Mouse (Mus musculus) left cerebral cortex, adult 18-20 months (tissue): ENCODE measurements at regions not wholly inside any gene's neighbourhood (a gene's known extent, or its start where the extent isn't known, plus 50 kb on each side); places are given as distances from the start of the nearest gene placed in this dataset.

Source experiments
- DNase-seq, 2 experiments: peaks; one replicate each; pipeline ENCODE4 v3.0.0; 2021 to 2022; ENCODE audit warnings: low spot score in 2 of 2, mixed read lengths in 1 of 2

DNA sequence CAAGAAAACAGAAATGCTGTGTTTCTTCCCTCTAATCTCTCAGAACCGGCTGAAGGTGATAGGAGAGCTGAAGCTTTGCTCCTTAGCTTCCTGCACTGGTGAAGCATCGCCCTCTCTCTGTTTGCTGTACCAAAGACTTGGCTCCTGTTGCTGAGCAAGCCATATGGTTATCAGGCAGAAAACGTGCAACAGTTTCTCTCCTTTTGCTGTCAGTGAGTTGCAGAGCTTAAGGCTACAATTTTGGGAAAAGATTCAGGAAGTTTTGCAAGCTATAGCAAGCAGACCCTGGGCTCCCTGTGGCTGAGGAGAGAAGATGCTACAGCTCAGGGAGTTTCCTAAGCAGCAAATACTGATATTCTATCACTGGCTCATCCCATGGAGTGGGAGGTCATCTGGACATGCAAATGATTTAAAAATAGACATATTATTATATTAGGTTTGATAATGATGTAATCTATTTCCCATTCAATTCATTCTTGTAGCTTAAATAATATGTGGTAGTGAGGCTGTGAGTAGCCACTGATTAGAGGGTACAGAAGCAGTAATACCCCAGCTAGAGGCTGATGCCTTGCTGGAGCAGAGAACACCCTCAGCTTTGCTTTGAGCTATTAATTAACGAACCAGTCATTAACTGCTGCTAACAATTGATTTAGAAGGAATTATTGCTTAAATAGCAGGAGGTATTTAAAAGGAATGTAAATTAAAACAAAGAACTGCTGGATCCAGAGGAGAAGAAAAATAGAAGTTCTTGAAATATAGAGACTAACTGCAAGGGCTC lies 240.1 kb upstream of the Emcn start:
- peak; percentile 37 to 52 for DNase-seq

DNA sequence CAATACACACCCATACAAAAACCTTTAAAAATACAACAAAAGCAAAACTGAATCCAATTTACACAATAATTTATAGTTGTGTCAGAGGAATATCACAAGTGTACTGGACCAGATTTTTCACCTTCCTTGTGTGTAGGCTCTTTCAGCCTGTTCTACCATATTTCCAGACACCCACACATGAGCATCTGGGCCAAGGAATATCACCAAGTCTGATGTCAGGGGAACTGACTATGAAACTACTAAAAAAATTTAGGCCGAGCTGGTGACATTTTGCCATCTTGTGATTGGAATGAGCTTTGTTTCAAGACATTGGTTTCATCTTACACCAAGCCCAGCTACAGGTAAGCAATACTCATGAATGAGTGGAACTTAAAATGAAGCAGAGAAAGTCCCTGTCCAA lies 234.9 kb upstream of the Emcn start:
- DNase-seq = peak; percentile 45 to 52

DNA sequence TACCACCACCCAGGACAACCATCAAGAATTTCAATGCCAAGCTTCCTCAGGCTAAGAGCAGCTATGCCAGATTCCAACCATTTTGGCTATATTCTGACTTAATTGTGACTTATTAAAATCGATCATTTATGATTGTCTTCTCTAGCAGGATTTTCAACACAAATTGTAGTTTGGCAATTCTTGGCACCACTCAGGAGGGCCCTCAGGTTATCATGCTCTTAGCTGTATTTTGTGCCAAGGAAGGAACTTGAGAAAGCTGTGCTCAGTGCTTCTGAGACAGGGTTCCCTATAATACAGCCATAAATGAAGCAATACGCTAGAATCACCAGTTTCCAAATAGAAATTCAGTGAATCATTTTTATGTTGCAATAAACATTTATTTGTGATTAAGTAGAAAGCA lies 232.7 kb upstream of the Emcn start:
- DNase-seq = no peak

DNA sequence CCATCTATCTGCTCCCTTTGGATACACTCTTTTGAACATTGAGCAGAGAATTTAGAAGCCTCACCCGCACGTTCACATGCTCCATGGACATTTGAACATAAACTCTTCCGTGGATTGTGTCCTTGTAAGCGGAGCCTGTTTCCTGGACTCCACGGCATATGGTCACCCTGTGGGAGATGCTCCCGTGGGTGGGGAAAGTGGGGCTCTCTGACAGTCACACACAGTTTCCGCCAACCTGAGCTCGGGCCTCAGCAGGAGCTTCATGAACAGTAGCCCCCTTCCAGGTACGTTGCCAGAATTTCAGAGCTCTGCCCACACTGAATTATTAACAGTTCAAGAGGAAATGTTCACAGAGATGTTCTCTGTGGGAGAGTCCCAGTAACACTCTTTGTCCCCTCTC lies 231.1 kb upstream of the Emcn start:
- DNase-seq = no peak

DNA sequence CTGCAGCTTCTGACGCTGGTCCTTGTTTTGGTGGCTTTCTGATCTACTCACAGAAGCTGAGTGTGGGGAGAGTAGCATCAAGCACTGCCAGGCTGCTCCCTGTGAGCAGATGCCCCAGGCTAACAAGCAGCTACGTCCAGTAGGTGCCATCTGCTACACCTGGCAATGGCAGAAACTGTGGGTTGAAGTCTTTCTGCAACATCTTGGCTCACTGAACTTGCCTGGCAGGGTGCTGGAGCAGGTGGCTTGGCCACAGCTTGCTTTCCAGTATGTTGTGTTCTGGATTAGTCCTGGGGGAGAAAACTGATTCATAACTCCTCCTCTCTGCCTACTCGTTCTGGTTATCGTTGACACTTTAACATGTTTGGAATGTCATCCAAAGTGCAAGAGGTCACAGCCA lies 230.4 kb upstream of the Emcn start:
- DNase-seq = peak; percentile 55 to 58

DNA sequence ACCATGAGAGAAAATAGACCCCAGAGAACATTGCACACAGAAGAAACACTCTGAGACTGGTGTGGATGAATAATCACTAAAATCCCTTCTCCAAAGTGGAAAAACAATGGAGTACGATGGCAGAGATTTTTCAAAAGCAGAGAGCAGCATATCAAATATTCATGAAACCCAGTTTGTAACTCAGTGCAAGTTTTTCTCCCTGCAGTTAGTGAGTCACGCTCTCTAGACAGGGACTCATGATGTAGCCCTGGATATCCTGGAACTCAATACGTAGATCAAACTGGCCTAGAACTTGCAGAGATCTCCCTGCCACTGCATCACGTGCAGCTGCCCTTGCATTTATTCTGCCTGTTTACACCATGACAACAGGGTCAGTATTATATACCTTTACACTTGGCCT lies 210.9 kb upstream of the Emcn start:
- no peak for DNase-seq

DNA sequence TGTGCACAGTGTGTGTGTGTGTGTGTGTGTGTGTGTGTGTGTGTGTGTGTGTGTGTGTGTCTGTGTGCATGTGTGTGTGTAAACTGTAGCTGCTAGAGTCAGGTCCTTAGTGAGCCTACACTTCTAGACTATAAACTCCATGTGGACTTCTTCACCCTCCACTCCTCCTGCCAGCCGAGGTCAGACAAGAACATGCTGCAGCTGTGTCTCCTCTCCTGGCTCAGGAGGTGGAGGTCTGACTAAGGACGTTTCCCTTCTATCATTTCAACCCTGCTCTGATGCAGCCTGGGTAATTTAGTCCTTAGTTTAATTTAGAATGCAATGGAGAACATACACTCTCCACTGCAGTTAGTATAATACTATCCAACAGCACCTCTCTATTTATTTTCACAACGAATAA lies 198.8 kb upstream of the Emcn start:
- no peak for DNase-seq

DNA sequence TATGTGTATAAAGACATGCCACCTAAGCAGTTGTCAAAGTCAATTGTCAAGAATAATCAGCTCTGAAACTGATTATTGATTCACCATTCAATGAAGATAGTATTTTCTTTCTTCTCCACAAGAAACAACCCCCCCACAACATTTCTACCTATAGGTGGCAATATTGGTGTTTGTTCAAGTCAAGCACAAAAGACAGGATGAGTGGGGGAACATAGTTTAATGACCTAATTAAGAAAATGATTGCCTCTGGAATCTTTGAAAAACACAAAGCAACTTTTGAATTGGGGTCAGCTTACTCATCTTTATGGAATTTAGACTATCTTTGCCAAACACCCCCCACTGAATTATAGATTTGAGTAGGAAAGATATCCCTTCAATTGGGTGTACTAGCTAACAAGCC lies 194.8 kb upstream of the Emcn start:
- DNase-seq = no peak

DNA sequence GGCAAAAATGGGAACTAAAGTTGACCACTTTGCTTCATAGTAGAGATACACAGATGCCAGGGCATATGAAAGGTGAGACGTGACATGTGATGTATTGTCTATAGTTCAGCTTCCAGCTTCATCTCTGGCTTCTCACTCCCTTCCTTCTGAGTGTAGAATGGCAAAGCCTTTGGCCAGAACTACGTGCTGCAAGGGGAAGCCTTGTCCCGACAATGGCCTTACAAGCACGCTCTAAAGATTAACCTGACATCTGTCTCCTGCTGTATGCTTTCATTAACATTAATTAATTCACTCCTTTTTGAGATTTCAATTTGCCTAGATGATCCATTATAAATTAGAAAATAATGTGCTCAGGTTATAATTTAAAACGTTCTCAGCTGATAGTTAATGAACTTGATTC lies 193.5 kb upstream of the Emcn start:
- no peak for DNase-seq

DNA sequence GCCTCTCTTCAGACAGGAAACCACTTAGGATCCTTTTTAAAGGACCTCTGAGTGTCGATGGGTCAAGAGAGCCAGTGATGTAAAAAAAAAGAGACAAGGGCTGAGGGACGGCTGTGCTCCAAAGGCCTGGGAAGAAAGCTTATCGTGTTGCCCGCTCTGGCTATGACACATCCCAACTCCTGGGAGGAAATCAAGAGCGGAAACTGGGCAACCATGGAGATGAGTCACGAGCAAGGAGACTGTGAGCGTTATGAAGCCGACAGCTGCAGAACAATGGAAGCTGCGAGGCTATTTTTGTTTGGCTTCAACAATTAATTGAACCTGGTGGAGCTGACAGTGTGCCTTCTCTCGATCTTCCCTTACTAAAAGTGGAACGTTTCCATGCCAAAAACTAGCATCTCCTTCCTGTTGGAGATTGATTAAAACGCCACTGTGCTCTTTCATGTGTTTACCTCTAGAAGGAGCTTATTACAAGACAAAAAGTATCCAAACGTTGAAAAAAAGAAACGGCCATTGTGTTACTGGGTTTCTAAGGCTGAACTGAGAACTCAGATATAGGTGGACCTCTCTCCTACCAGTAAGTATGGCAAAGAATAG lies 190.4 kb upstream of the Emcn start:
- peak; percentile 31 to 33 for DNase-seq

DNA sequence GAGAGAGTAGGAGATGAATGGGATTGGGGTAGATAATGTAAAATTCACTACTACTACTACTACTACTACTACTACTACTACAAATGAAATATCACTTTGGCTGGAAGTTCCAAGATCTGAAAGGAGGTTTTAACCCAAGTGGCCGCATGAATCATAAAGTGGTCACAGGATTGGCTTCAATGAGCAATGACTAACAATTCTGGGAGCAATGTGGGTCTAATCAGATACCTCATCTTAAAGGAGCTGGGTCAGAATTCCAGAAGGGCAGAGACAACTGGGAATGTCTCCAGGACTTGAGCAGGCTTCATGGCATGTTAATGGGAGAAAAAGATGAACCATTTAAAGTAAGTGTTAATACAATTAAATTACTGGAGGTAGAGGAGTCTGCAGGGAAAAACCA lies 189.4 kb upstream of the Emcn start:
- DNase-seq = no peak

DNA sequence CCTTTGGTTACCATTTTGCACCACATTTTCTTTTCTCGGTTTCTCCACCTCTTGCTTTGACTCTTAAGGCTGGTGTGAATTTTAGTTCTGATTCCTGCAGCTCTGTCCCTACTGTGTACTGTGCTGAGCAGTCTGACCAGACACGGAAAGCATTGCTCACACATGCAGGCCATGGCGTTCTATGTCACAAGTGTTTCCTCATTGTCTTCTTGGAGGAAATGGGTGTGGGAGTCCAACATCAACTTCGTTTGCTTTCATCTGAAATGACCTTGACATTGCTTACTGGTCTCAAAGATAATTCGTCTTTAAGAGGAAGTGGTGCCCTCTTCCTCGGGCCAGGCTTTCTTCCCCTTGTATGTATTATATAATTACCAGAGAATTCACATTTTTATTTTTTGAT lies 187.6 kb upstream of the Emcn start:
- DNase-seq = no peak

DNA sequence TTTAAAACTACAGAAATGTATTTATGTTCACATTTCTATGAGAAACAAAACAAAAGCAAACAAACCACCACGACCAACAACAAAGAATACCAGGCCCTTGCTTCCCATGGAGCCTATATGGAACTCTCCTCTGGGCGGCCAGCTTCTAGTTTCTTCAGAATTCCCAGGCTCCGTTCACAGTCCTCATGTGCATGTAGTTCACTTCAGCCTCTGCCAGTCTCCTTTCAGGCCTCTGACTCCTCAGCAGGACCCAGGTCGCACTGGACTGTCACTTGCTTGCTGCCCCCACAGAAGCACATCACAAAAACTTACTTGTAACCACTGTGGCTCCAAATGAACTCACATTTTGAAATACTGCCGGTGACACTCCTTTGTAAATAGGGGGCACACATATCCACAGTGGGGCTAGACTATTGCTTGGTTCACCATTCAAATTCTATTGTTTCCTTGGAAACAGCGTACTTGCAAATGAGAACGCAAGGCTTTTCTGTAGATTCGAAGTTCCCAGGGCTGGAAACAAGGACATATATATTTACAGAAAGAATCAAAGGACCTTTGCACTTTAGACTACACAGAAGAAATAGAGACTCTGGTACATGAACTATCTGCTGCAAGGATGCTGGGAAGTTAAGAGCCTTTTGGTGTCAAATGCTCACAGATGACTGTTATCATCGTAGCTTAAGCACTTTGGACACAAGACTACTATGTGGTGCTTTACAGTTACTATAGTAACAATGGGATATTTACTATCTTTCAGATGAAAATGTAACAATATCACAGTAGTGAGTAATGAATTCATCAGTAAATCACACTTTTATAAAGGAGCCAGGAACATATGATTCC lies 186.4 kb upstream of the Emcn start:
- no peak for DNase-seq

DNA sequence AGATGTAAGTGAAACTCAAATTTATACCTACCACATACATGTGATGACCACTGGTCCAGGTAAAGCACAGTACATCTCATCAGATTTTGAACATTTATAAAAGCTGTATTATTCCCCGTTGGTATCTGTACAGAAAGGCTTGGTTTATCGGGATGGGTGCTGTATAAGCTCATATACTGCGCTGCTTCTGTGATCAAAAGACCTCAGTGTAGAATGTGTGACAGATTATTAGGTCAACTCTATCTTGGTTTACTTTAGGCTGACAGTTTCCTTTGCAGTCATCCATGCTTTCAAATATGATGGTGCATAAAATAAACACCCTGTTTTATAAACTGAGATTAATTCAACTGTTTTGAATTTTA lies 185.8 kb upstream of the Emcn start:
- no peak for DNase-seq

DNA sequence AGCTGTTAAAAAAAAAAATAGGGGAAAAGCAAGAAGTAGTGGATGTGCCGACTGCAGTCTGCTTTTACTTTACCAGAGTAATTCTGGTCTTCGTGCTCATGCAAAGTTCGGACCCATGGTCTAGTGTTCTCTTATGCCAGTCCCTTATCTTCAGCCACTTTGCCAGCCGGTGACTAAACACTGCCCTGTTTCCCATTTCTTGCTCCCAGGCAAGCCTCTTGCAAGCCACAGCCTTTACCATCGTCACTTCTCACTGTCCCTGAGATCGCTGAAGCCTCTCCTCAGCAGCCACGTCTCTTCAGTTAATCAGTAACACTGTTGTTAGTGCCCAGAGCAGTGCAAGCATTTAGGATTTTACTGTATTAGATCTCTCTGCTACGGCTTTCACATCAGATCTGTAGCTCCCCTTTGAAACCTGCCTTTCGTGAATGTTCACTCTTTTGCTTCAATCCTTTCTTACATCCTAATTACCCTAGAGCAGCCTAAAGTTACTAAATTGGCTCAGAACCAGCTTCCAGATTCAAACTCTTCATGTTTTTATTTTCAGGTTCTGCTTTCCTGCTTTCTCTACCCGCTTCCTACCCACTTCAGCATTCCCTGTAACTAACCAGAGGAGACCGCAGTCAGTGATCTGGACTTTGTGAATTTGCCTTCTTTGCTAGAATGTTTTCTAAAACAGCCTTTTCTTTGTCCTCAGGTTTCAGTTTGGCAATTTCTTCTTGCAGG lies 184.5 kb upstream of the Emcn start:
- no peak for DNase-seq

DNA sequence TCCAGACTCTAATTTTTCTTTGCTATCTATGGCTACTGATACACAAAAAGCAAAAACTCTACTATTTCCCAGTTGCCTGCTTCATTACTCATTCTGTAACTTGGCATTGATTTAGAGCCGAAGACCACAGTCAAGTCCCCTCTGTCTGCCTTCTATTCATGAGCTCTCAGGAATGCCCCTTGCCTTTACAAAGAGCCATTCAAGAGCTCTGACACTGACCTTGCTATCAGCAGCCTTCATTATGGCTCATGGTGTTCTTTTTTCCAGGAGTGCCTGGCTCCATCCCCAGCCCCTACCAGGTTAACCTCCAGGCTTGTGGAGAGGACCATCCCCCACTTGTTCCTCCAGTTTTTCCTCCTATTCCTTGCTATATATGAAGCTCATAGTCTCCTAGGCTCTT lies 151.8 kb upstream of the Emcn start:
- no peak for DNase-seq

DNA sequence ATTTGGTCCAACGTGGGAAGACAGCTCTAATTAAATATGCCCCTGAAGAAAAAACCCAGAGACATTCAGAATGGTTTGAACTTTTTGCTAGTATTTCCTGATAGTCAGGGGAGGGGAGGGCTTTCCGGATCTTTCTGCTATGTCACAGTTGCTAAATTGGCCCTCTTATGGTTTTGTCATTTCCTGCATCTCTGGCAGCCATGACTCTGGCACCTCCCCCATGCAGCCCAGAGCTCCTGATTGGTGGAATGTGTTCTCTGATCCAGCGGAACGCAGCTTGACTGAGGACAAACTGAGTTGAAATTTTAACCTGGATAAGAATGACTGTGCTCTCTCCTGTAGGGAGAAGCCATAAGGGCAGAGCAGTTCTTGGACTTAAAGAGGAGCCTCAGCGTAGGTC lies 150.4 kb upstream of the Emcn start:
- no peak for DNase-seq

DNA sequence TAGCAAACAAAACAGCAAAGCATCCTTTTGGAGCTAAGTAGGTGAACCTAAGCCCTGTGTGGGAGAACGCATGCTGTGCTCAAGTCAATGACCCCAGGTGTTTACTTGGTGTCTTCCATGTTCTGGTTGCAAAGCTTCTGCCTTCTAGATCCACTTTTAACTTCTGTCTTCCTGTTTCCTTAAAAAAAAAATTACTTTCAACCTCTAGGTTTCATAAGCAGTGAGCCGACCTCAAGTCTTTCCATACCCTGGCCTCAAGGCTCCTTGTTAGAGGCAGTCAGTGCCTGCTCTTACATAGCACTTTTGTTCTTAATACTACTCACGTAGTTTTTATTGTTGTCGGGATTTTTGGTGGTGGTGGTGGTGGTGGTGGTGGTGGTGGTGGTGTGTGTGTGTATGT lies 149.9 kb upstream of the Emcn start:
- DNase-seq = no peak

DNA sequence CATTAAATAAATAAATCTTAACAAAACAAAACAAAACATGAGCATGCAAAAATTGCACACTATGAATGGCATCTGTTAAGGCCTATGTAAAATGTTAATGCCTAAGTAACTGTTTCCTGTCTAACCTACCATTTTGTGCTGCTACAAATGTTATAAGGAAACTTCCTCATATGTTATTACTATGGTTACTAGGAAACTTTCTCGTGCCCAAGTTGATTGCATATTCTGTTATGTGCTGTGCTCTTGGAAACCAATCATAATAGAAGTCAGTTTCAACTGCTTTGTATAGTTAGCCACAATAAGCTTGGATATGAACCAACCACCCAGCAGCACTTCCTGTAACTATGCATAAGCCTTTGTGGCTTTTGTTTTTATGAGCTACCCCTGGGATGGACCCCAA lies 147.0 kb upstream of the Emcn start:
- no peak for DNase-seq

DNA sequence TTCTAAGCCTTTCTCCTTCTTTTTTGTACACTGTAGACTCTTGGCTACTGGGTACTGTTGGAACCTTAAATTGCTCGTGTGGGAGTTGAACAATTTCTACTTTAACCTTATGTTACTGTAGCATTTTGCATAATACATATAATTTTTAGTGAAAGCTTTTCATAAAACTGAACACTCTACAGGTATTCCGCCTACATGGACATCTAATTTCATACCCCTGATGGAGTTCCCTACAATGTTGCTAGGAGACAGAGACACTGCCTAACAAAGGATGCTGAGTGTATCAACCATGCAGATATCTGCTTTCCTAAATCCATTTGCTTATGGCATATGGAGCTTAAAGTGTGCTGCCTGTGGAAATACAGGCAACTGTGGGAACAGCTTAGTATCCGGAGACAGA lies 129.2 kb upstream of the Emcn start:
- DNase-seq = peak; percentile 4 to 20

DNA sequence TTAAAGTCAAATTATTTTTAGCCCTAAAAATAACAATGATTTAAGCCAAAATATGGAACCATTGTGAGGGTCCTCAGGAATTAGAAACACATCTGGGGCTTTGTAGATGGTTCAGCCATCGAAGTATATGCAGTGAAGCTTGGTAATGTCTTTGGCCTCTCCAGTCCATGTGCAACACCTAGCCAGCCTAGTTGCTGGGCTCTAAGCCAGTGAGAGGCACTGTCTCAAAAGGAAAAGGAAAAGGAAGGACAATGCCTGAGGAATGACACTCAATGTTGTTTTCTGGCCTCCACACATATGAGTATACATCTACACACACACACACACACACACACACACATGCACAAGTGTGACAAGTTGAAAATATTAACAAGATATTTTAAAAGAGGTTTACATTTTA lies 124.8 kb upstream of the Emcn start:
- no peak for DNase-seq

DNA sequence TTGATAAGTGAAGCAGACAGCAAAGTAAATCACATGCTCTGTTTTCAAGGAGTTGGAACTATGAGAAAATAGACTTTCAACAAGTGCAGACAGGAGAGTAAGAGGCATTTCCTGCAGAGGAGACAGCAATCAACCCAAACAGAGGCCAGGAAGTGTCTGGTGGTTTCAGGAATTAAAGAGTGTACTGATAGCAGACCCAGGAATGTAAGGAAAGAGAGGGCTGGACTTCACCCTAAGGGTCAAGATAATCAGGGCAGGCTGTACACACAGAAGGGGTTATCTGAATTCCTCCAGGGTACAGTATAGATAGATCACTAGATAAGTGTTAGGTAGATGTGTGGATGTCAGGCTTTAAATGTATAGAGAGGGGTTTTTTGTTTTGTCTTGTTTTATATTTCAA lies 123.6 kb upstream of the Emcn start:
- DNase-seq = no peak
